Comparison of ENCODE assay signal across 7 mouse cellular contexts in the genomic region with DNA sequence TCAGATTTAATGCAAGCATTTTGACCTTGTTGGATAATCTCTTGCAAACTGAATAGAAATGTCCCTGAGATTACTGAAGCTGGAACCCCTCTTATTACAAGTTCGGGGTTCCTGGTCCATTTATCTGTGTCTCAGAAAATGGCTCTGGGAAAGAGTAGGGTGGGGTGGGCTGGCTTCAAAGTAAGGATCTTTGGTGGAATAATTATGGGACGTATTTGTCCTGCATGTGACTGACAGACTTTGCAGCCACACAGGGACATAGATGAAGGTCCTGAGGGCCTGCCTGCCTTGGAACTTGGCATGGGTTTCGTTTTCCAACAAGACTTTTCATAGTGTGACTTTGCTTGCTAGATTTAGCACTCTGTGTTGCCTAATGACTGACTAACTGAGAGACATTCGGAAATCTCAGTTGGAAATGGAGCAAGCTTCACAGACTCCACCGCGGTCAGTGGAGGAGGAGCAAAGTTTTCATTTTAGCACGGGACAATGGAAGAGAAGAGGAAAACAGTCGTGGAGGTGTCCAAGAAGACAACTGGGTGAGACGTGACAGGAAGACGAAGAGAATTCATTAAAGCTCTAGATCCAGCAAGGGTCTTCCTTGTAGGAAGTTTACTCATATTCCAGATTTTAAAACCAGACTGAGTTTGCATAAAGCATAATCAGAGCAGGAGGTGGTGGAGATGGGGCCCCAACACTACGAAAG. TPM values are rescaled to one million over a fixed set of nuclear protein-coding genes. Genes with fewer than 3 reads are reported as not detected.
DNase-seq lines count a peak whose midpoint lies in the region; ATAC-seq and TF ChIP-seq lines count a peak whose summit lies in the region.

No protein-coding gene starts in this region.

- no peak for ATAC-seq in lung, embryonic 15.5 days (ENCODE audit: borderline replicate concordance, extremely low read depth, low FRiP score, low TSS enrichment)
- no peak for ATAC-seq in forebrain, embryonic 14.5 days
- no peak for ATAC-seq in limb, embryonic 14.5 days (ENCODE audit: low FRiP score, low read depth)
- ATAC-seq in stomach, embryonic 16.5 days (ENCODE audit: insufficient read depth, low FRiP score), result no peak

- DNase-seq in lung, postnatal 25 days (ENCODE audit: low spot score), result no peak
- no peak for DNase-seq in forebrain, embryonic 14.5 days (ENCODE audit: low spot score)
- no peak for DNase-seq in limb, embryonic 14.5 days (ENCODE audit: low spot score)
- DNase-seq in thymus, postnatal 36 days, result no peak
- no peak for DNase-seq in left cerebral cortex, postnatal 36 days (ENCODE audit: low spot score in 2 of 2)

- peak overlapping the region; percentile 58 for H3K4me3 ChIP-seq in lung, embryonic 15.5 days
- peak overlapping the region; percentile 77 for H3K4me3 ChIP-seq in forebrain, embryonic 14.5 days (ENCODE audit: low read depth, low read length)
- H3K4me3 ChIP-seq in limb, embryonic 14.5 days (replicated peaks; ENCODE audit: low read length), result peak overlapping the region; percentile 66
- H3K4me3 ChIP-seq in stomach, embryonic 16.5 days (replicated peaks; ENCODE audit: low read length), result peak overlapping the region; percentile 69

- 0 out of 2 replicates have a peak, but pooled peaks cover 9% of the 10 kb centered on the region for H3K4me1 ChIP-seq in lung, embryonic 15.5 days
- H3K4me1 ChIP-seq in forebrain, embryonic 14.5 days (ENCODE audit: control insufficient read depth, insufficient read depth, low read length), result peaks cover 17% of the 10 kb centered on the region
- H3K4me1 ChIP-seq in limb, embryonic 14.5 days (ENCODE audit: control insufficient read depth, insufficient read depth, low read length), result peaks cover 6% of the 10 kb centered on the region; the same call in 1 of the 2 replicates
- H3K4me1 ChIP-seq in stomach, embryonic 16.5 days (ENCODE audit: control insufficient read depth, insufficient read depth, low read length), result peaks cover 8% of the 10 kb centered on the region; the same call in 1 of the 2 replicates

- no peak for TF ChIP-seq POLR2A in limb, embryonic 14.5 days (IDR thresholded peaks at IDR 0.05; ENCODE audit: borderline replicate concordance, extremely low read depth, insufficient read depth, insufficient read length)

- H3K9ac ChIP-seq in lung, embryonic 15.5 days, result no peak overlapping the region
- peak overlapping the region; percentile 92 for H3K9ac ChIP-seq in forebrain, embryonic 14.5 days (ENCODE audit: low read length)
- H3K9ac ChIP-seq in limb, embryonic 14.5 days (ENCODE audit: low read depth, low read length, severe bottlenecking), result peak overlapping the region; percentile 48
- no peak overlapping the region; the same call in 1 of the 2 replicates for H3K9ac ChIP-seq in stomach, embryonic 16.5 days (ENCODE audit: low read length)

- H3K9me3 ChIP-seq in lung, embryonic 15.5 days, result no peaks in the 10 kb centered on the region
- no peaks in the 10 kb centered on the region for H3K9me3 ChIP-seq in forebrain, embryonic 14.5 days (replicated peaks; ENCODE audit: control insufficient read depth, low read length)
- H3K9me3 ChIP-seq in limb, embryonic 14.5 days (ENCODE audit: control insufficient read depth, low read length), result no peaks in the 10 kb centered on the region
- no peaks in the 10 kb centered on the region for H3K9me3 ChIP-seq in stomach, embryonic 16.5 days (replicated peaks; ENCODE audit: control insufficient read depth, low read length)

- peaks cover 37% of the 10 kb centered on the region for H3K27me3 ChIP-seq in lung, embryonic 15.5 days
- H3K27me3 ChIP-seq in forebrain, embryonic 14.5 days (replicated peaks; ENCODE audit: control insufficient read depth, insufficient read depth, low read length), result no peaks in the 10 kb centered on the region
- peaks cover 31% of the 10 kb centered on the region for H3K27me3 ChIP-seq in limb, embryonic 14.5 days (ENCODE audit: control insufficient read depth, insufficient read depth, low read length)
- peaks cover 42% of the 10 kb centered on the region for H3K27me3 ChIP-seq in stomach, embryonic 16.5 days (ENCODE audit: control insufficient read depth, insufficient read depth, low read length)

- no peak overlapping the region for H3K27ac ChIP-seq in lung, embryonic 15.5 days
- peak overlapping the region; percentile 99 for H3K27ac ChIP-seq in forebrain, embryonic 14.5 days (ENCODE audit: low read depth, low read length)
- H3K27ac ChIP-seq in limb, embryonic 14.5 days (replicated peaks; ENCODE audit: low read depth, low read length), result no peak overlapping the region
- H3K27ac ChIP-seq in stomach, embryonic 16.5 days (ENCODE audit: low read length), result no peak overlapping the region

- peak overlapping the region; percentile 91 for H3K4me2 ChIP-seq in lung, embryonic 15.5 days
- H3K4me2 ChIP-seq in forebrain, embryonic 14.5 days (ENCODE audit: low read length), result peak overlapping the region; percentile 68
- H3K4me2 ChIP-seq in limb, embryonic 14.5 days (replicated peaks; ENCODE audit: low read depth, low read length, severe bottlenecking), result peak overlapping the region; percentile 98
- H3K4me2 ChIP-seq in stomach, embryonic 16.5 days (ENCODE audit: low read depth, low read length), result peak overlapping the region; percentile 97

- 18% methylated on average over 11 of the region's 11 CpGs for WGBS in lung, embryonic 15.5 days
- 15% methylated on average over 11 of the region's 11 CpGs for WGBS in forebrain, embryonic 14.5 days
- 18% methylated on average over 11 of the region's 11 CpGs for WGBS in limb, embryonic 14.5 days
- 22% methylated on average over 11 of the region's 11 CpGs for WGBS in stomach, embryonic 16.5 days

- H3K36me3 ChIP-seq in lung, embryonic 15.5 days, result no peaks in the 10 kb centered on the region
- no peaks in the 10 kb centered on the region for H3K36me3 ChIP-seq in forebrain, embryonic 14.5 days (ENCODE audit: control insufficient read depth, insufficient read depth, low read length)
- no peaks in the 10 kb centered on the region for H3K36me3 ChIP-seq in limb, embryonic 14.5 days (ENCODE audit: control insufficient read depth, insufficient read depth, low read length)
- no peaks in the 10 kb centered on the region for H3K36me3 ChIP-seq in stomach, embryonic 16.5 days (ENCODE audit: control insufficient read depth, insufficient read depth, low read length)

- intact Hi-C loops in left cerebral cortex, postnatal 36 days (cut with DNase I), result loop anchor here (2.0 to 10.0 kb wide), 4 partner anchors 113 to 1093 kb away; no protein-coding TSS in a partner anchor

RNA-seq across cellular contexts. Expression of a gene that starts 0.7 kb away (rescaled TPM):
- polyA plus RNA-seq in lung, embryonic 15.5 days (2015; fragmentation: Nextera tagmentation; extraction: Ambion mirVana), result 15.4 and 18.9 TPM in 2 replicates
- polyA plus RNA-seq in forebrain, embryonic 14.5 days (2014; fragmentation: Nextera tagmentation; extraction: Ambion mirVana), result 45.1 and 59.1 TPM in 2 replicates
- 3.6 and 4.0 TPM in 2 replicates for polyA plus RNA-seq in limb, embryonic 14.5 days (2012; rRNA removed)
- polyA plus RNA-seq in limb, embryonic 14.5 days (2014; fragmentation: Nextera tagmentation; extraction: Ambion mirVana), result 3.6 and 4.2 TPM in 2 replicates
- 2.6 and 3.5 TPM in 2 replicates for polyA plus RNA-seq in stomach, embryonic 16.5 days (2015; fragmentation: Nextera tagmentation; extraction: Ambion mirVana)
- total RNA-seq in left cerebral cortex, postnatal 36 days (2021), result 100 to 1,000 TPM; 268 to 274 TPM

Comparison
In these comparisons a context has a peak if more than half of its experiments do, and no peak if none do; other contexts are left out.
1. H3K9ac ChIP-seq: peak in forebrain, embryonic 14.5 days (single experiment) and limb, embryonic 14.5 days (single experiment); none in lung, embryonic 15.5 days (single experiment) and stomach, embryonic 16.5 days (single experiment).
2. Peak in every context shown above with its lines, with median percentiles within 50 percentile points of each other: H3K4me2 ChIP-seq and H3K4me3 ChIP-seq.